Mouse (Mus musculus) liver, adult 2 months (tissue): ENCODE measurements around the gene Cxcl1.

ENCODE experiments used
- CTCF ChIP-seq: fragments of 200-500 bp; IDR thresholded peaks from 2 replicates; pipeline ENCODE4 v1.5.1; 2011; ENCODE audit warnings: low read depth, low read length, control low read depth
- POLR2A ChIP-seq: fragments of 200-500 bp; IDR thresholded peaks from 2 replicates; pipeline ENCODE4 v1.6.1; 2011; ENCODE audit warnings: low read length, control low read depth; ENCODE audit not compliant: insufficient read depth; ENCODE audit errors: extremely low read depth

DNA sequence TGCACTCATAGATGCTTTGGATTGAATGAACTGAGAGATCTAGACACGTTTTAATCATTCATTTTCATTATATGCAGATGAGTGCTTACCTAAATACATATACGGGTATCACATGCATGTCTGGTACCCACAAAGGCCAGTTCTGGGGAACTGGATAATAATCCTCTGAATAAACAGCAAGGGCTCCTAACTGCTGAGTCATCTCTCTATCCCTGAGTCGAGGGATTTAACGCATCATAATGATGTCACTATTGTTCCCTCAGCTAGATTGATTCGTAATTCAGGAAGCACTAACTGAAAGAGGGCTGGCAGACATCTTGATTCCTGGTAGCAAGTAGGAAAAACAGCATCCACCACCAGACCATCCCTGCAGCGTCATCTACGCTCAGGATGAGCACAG is 9.6 kb downstream of the Cxcl1 start:
- TF ChIP-seq CTCF (no peak), POLR2A (no peak)
